Mouse (Mus musculus) erythroblast, embryonic 14.5 days (primary cell): ENCODE measurements around the gene Rnf103.

ENCODE experiments used
- GATA1 ChIP-seq: IDR thresholded peaks from 2 replicates; pipeline ENCODE4 v1.6.1; 2012; ENCODE audit warnings: low read length, inconsistent platforms, mixed read lengths
- TAL1 ChIP-seq: IDR thresholded peaks from 3 replicates; pipeline ENCODE4 v1.6.1; 2012; ENCODE audit warnings: low read length, inconsistent platforms, mixed read lengths

DNA sequence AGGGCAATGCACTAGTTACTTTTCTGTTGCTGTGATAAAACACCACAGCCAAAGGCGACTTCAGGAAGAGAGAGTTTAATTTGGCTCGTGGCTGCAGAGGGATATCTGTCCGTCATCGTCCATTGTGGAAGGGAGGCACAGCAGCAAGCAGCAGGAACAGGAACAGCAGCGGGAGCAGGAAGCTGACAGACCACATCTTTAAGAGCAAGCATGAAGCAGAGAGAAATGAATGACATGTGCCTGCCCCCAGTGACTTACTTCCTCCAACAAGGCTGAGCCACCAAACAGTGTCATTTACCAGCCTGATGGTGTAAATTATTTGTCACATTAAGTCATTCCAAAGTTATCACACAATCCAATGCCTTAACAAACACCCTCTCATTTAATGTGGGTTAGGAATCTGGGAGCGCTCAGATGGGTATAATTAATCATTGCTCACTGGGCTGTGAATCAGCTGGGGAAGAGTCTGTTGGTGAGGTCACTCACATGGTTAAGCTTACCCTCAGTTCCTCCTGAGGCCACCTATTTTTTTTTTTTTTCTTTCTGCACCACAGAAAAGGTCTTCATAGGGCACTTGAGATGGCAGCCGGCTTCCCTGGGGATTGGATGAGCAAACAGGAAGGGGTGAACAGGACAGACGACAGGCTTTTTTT, 35.6 kb upstream of the Rnf103 start:
- TF ChIP-seq TAL1 (no peak), GATA1 (no peak)
